Mouse (Mus musculus) intestine, postnatal 0 days (tissue): ENCODE results near the gene Aph1a. TPM values are rescaled to one million over a fixed set of nuclear protein-coding genes. Genes with fewer than 3 reads are reported as not detected.
A peak's percentile ranks its signal among the peaks of the same experiment; 100 is the strongest.
"Not testable (repeated sequence)": the region's sequence is repeated elsewhere in the genome, so short reads cannot be mapped to it uniquely, and the experiment has no call there.

Experiments used
- ATAC-seq: fragments of 200-750 bp; cut with Nextera tagmentation; 2 replicates; pipeline ENCODE4 v1.8.0; 2017; ENCODE audit warnings: mild to moderate bottlenecking, moderate TSS enrichment, moderate library complexity
- H3K27ac ChIP-seq: fragments of 300-500 bp; sonication (generic); 2 replicates; pipeline ENCODE4 v1.5.1; 2014; ENCODE audit warnings: mild to moderate bottlenecking, low read depth, low read length, moderate library complexity
- H3K27me3 ChIP-seq: fragments of 300-500 bp; sonication (generic); replicated peaks from 2 replicates; pipeline ENCODE4 v1.6.1; 2014; ENCODE audit warnings: low read length, mixed read lengths; ENCODE audit not compliant: control insufficient read depth, insufficient read depth
- H3K36me3 ChIP-seq: fragments of 300-500 bp; sonication (generic); 2 replicates; pipeline ENCODE4 v1.6.1; 2014; ENCODE audit warnings: mild to moderate bottlenecking, moderate library complexity; ENCODE audit not compliant: control insufficient read depth, insufficient read depth
- H3K4me1 ChIP-seq: fragments of 300-500 bp; sonication (generic); replicated peaks from 2 replicates; pipeline ENCODE4 v1.6.1; 2014; ENCODE audit warnings: antibody characterized with exemption, low read length, mixed read lengths; ENCODE audit not compliant: control insufficient read depth, insufficient read depth
- H3K4me2 ChIP-seq: fragments of 300-500 bp; sonication (generic); replicated peaks from 2 replicates; pipeline ENCODE4 v1.6.1; 2014; ENCODE audit warnings: low read depth, mild to moderate bottlenecking, moderate library complexity
- H3K4me3 ChIP-seq: fragments of 300-500 bp; sonication (generic); 2 replicates; pipeline ENCODE4 v1.5.1; 2014; ENCODE audit warnings: low read depth, low read length
- H3K9ac ChIP-seq: fragments of 300-500 bp; sonication (generic); 2 replicates; pipeline ENCODE4 v1.6.1; 2014; ENCODE audit warnings: mild to moderate bottlenecking, low read depth, low read length
- H3K9me3 ChIP-seq: fragments of 300-500 bp; sonication (generic); 2 replicates; pipeline ENCODE4 v1.6.1; 2016; ENCODE audit warnings: mixed run types; ENCODE audit not compliant: control insufficient read depth
- CTCF ChIP-seq: sonication (generic); IDR thresholded peaks from 2 replicates; pipeline ENCODE4 v1.5.1; 2016; ENCODE audit warnings: low read depth, mild to moderate bottlenecking, control low read depth, antibody characterized with exemption, moderate library complexity
- WGBS: fragments of 180-500 bp; shearing (Covaris S2); extraction: QIAGEN DNeasy Blood & Tissue Kit; methylation state at CpG from one replicate; pipeline ENCODE4 v1.1.7; 2014; 5-methylcytosine and 5-hydroxymethylcytosine counted together
- polyA plus RNA-seq: library from polyadenylated mRNA; unstranded; fragments of >200 nt; fragmentation: Nextera tagmentation; extraction: Ambion mirVana; gene quantifications from 2 replicates; pipeline ENCODE4 v1.2.1, GENCODE M21; 2015

Aph1a gene
- 42.2 and 52.4 TPM in 2 replicates for polyA plus RNA-seq

GRCm38 (mm10) chr3:95893606-95894316 lies at the start of gene Aph1a:
TSS of gene Aph1a (plus strand) at chr3:95893969.
- Histone ChIP-seq H3K4me2 (peak within 1 kb of the TSS; percentile 77), H3K9ac (peak within 1 kb of the TSS; percentile 71), H3K27ac (peak within 1 kb of the TSS; percentile 76), H3K4me3 (peak within 1 kb of the TSS; percentile 67)
- ATAC-seq = peak; percentile 97
- H3K4me1 ChIP-seq, H3K36me3 ChIP-seq, H3K9me3 ChIP-seq, H3K27me3 ChIP-seq: not testable (repeated sequence)
- under 1% methylated on average over 25 of the region's 43 CpGs for WGBS

GRCm38 (mm10) chr3:95850611-95851010 lies 43.2 kb upstream of the Aph1a start:
- Histone ChIP-seq H3K27me3 (no peaks in the 10 kb centered on the region), H3K36me3 (peaks cover 75% of the 10 kb centered on the region), H3K4me2 (no peak overlapping the region), H3K9me3 (no peaks in the 10 kb centered on the region), H3K9ac (no peak overlapping the region), H3K4me1 (no peaks in the 10 kb centered on the region), H3K27ac (no peak overlapping the region), H3K4me3 (no peak overlapping the region)
- WGBS = 85% methylated on average over 4 of the region's 4 CpGs
- ATAC-seq = no peak
- no peak for TF ChIP-seq CTCF

GRCm38 (mm10) chr3:95851317-95851716 lies 42.5 kb upstream of the Aph1a start:
- H3K4me1 ChIP-seq = no peaks in the 10 kb centered on the region
- H3K27me3 ChIP-seq = no peaks in the 10 kb centered on the region
- H3K4me3 ChIP-seq = no peak overlapping the region
- no peak overlapping the region for H3K4me2 ChIP-seq
- no peak for TF ChIP-seq CTCF
- 83% methylated on average over 8 of the region's 8 CpGs for WGBS
- H3K36me3 ChIP-seq = peaks cover 68% of the 10 kb centered on the region
- ATAC-seq = no peak
- no peaks in the 10 kb centered on the region for H3K9me3 ChIP-seq
- no peak overlapping the region for H3K27ac ChIP-seq
- H3K9ac ChIP-seq = no peak overlapping the region

- Histone ChIP-seq H3K4me1 (no peaks in the 10 kb centered on the region), H3K36me3 (peaks cover 27% of the 10 kb centered on the region), H3K9me3 (no peaks in the 10 kb centered on the region), H3K27me3 (no peaks in the 10 kb centered on the region), H3K4me2 (peak within 1 kb of the TSS; percentile 86), H3K9ac (peak within 1 kb of the TSS; percentile 83), H3K27ac (peak within 1 kb of the TSS; percentile 81), H3K4me3 (peak within 1 kb of the TSS; percentile 91)
- peak; percentile 97 for ATAC-seq
- TF ChIP-seq CTCF = no peak
- WGBS = under 1% methylated on average over 56 of the region's 56 CpGs
Measured at GRCm38 (mm10) chr3:95855502-95856089, 38.2 kb upstream of the Aph1a start, which contains the start of gene Prpf3. TSS of gene Prpf3 (minus strand) at chr3:95855885.

- H3K4me2 ChIP-seq = peak overlapping the region; percentile 86
- H3K9ac ChIP-seq = peak overlapping the region; percentile 83
- peaks cover 22% of the 10 kb centered on the region for H3K36me3 ChIP-seq
- H3K4me1 ChIP-seq = no peaks in the 10 kb centered on the region
- peak overlapping the region; percentile 81 for H3K27ac ChIP-seq
- H3K4me3 ChIP-seq = peak overlapping the region; percentile 91
- H3K9me3 ChIP-seq = no peaks in the 10 kb centered on the region
- WGBS = 29% methylated on average over 7 of the region's 7 CpGs
- 0 out of 2 replicates have a peak, but pooled peaks have one; percentile 1 for ATAC-seq
- TF ChIP-seq CTCF = no peak
- no peaks in the 10 kb centered on the region for H3K27me3 ChIP-seq
Measured at GRCm38 (mm10) chr3:95856115-95856514, 37.7 kb upstream of the Aph1a start.

GRCm38 (mm10) chr3:95857050-95857449 lies 36.7 kb upstream of the Aph1a start:
- not testable (repeated sequence) for H3K4me1 ChIP-seq, H3K9me3 ChIP-seq, H3K27me3 ChIP-seq, H3K27ac ChIP-seq, H3K9ac ChIP-seq, ATAC-seq, H3K4me3 ChIP-seq, H3K4me2 ChIP-seq
- peaks cover 14% of the 10 kb centered on the region for H3K36me3 ChIP-seq
- WGBS = 83% methylated on average over 1 of the region's 1 CpGs

- not testable (repeated sequence) for H3K4me1 ChIP-seq, H3K9me3 ChIP-seq, ATAC-seq, H3K27me3 ChIP-seq, H3K4me2 ChIP-seq, H3K9ac ChIP-seq, H3K4me3 ChIP-seq, H3K27ac ChIP-seq, H3K36me3 ChIP-seq
- WGBS = 83% methylated on average over 3 of the region's 3 CpGs
Measured at GRCm38 (mm10) chr3:95858278-95858677, 35.5 kb upstream of the Aph1a start.
